Mouse (Mus musculus): ENCODE measurements at regions not wholly inside any gene's neighbourhood (a gene's known extent, or its start where the extent isn't known, plus 50 kb on each side); places are given as distances from the start of the nearest gene placed in this dataset.
A peak's percentile ranks its signal among the peaks of the same experiment; 100 is the strongest.

DNA sequence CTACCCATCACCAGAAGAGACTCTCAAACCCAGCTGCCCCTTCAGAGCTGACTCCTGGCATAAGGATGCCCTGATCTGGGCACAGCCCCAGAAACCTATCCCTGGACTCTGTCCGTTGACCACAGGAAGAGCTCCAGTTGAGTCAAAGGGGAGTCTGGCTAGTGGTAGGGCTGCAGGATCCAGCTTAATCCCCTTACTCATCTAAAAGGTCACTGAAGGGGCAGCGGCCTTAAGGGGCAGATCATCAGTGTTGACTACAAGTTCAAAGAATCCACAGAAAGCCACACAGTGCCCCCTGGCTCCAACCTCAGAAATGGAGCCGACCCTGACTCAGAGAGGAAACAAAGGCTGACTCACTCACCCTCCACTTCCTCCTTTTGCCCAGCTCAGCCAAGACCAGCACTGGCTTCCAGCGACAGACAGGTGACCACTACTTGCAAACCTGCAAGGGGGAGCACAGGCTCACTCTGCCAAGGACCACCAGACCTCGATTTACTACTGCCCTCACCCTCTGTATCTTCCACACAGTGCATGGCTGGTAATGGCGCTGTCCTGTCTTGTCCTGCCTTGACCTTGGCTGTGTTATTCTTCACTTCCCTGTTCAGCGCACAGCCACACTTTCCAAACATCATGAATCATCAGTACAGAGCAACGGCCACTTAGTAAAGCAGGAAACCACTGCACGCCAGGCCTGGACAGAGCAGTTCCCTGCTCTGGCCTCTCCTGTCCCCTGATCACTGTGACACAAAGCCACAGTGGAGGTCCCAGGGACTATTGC lies 96.0 kb downstream of the Tomm20 start:
- H3K9ac ChIP-seq (ENCODE audit: low read length): no peak overlapping the region
- H3K9me3 ChIP-seq (ENCODE audit: control insufficient read depth, low read length): no peaks in the 10 kb centered on the region
- 62% methylated on average over 9 of the region's 9 CpGs for WGBS
- H3K27me3 ChIP-seq (ENCODE audit: control insufficient read depth, insufficient read depth, low read length): no peaks in the 10 kb centered on the region
- no peaks in the 10 kb centered on the region for H3K36me3 ChIP-seq (ENCODE audit: control insufficient read depth, insufficient read depth, low read length)
- DNase-seq (ENCODE audit: low spot score) (no peak), ATAC-seq (ENCODE audit: insufficient read depth, low FRiP score, low TSS enrichment) (no peak; the same call in 1 of the 2 replicates)
- H3K4me1 ChIP-seq (ENCODE audit: control insufficient read depth, insufficient read depth, low read length): 0 out of 2 replicates have a peak, but pooled peaks cover 4% of the 10 kb centered on the region
- H3K4me2 ChIP-seq (ENCODE audit: low read depth): no peak overlapping the region
- peak overlapping the region; percentile 47 for H3K27ac ChIP-seq (ENCODE audit: low read depth, low read length)
- H3K4me3 ChIP-seq (ENCODE audit: low read depth, low read length): no peak overlapping the region

DNA sequence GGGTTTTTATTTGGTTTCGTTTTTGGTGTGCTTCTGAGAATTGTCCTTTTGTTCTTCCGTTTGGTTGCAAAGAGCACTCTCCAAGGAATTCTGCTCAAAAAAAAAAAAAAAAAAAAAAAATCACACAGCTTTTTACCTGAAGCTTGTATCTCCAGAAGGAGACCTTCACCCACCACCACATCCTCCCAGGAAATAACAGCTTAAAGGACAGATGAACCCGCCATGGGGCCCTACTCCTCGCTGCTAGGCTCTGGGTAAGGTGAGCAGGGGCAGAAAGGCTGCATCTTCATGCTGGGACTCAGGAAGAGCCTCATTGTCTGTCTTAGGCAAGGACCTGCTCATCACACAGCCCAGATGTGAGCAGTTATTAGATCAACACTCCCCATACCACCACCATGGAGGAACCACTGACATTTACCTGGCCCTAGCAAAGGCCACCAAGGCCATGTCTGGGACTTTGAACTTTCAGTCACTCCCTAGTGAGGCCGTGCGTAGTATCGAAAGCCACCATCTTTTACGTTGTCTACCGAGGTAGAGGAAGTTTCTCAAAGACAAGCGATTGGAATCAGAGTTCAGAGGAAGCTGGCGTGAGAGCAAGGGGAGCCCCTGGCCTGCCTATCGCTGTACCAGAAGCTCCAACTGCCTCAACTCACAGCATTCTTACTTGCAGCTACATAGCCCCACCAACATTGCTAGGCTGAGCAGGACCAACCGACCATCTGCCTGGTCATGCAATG lies 97.1 kb downstream of the Tomm20 start:
- no peaks in the 10 kb centered on the region for H3K27me3 ChIP-seq (ENCODE audit: control insufficient read depth, insufficient read depth, low read length)
- H3K4me2 ChIP-seq (ENCODE audit: low read depth): no peak overlapping the region
- no peak overlapping the region for H3K27ac ChIP-seq (ENCODE audit: low read depth, low read length)
- H3K4me3 ChIP-seq (ENCODE audit: low read depth, low read length): no peak overlapping the region
- no peak for ATAC-seq (ENCODE audit: insufficient read depth, low FRiP score, low TSS enrichment)
- H3K9ac ChIP-seq (ENCODE audit: low read length): no peak overlapping the region
- H3K4me1 ChIP-seq (ENCODE audit: control insufficient read depth, insufficient read depth, low read length): 0 out of 2 replicates have a peak, but pooled peaks cover 4% of the 10 kb centered on the region
- no peaks in the 10 kb centered on the region for H3K9me3 ChIP-seq (ENCODE audit: control insufficient read depth, low read length)
- no peak for DNase-seq (ENCODE audit: low spot score)
- no peaks in the 10 kb centered on the region for H3K36me3 ChIP-seq (ENCODE audit: control insufficient read depth, insufficient read depth, low read length)
- WGBS: 83% methylated on average over 13 of the region's 13 CpGs

DNA sequence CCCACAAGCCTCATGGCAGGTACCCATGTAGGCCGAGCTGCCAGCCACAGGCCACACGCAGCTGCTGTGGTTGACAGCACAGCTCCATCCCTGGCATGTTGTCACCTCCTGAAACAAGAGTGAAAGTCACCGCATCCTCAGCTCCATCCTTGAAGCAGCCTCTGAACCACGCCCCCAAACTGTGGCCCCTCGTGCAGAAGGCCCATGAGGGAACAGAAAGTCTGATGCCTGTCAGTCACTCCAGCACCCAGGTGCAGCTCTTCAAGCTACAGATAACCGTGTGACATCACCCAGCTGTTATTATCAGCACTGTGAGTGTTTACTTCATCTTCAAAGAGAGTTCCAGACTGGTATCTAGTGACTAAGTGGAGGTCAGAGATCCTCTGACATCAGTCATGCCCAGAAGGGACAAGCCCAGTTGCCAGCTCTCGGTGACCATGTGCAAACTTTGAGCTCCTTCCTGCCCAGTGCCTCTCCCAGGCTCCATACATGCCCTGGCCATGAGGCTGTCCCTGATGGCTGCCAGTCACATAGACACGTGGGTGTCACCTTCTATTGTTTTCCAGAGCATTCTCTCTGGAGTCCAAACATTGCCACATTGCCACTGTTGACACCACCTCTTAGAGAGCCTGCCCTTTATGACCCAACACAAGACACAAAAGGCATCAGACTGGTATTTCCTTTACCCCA lies 97.8 kb downstream of the Tomm20 start:
- ATAC-seq (ENCODE audit: insufficient read depth, low FRiP score, low TSS enrichment): no peak
- 67% methylated on average over 8 of the region's 8 CpGs for WGBS
- H3K4me1 ChIP-seq (ENCODE audit: control insufficient read depth, insufficient read depth, low read length): 0 out of 2 replicates have a peak, but pooled peaks cover 4% of the 10 kb centered on the region

GRCm38 (mm10) chr8:126846188-126846565 lies 99.5 kb downstream of the Tomm20 start:
- Histone ChIP-seq H3K27ac (ENCODE audit: low read depth, low read length) (no peak overlapping the region), H3K4me2 (ENCODE audit: low read depth) (no peak overlapping the region), H3K9me3 (ENCODE audit: control insufficient read depth, low read length) (no peaks in the 10 kb centered on the region), H3K27me3 (ENCODE audit: control insufficient read depth, insufficient read depth, low read length) (no peaks in the 10 kb centered on the region), H3K9ac (ENCODE audit: low read length) (no peak overlapping the region), H3K4me1 (ENCODE audit: control insufficient read depth, insufficient read depth, low read length) (peaks cover 9% of the 10 kb centered on the region), H3K4me3 (ENCODE audit: low read depth, low read length) (no peak overlapping the region), H3K36me3 (ENCODE audit: control insufficient read depth, insufficient read depth, low read length) (no peaks in the 10 kb centered on the region)
- WGBS: 71% methylated on average over 3 of the region's 3 CpGs
- ATAC-seq (ENCODE audit: insufficient read depth, low FRiP score, low TSS enrichment): no peak
- DNase-seq (ENCODE audit: low spot score): no peak

More for the DNA sequence above, 97.8 kb downstream of the Tomm20 start:
- H3K27me3 ChIP-seq (ENCODE audit: control insufficient read depth, insufficient read depth, low read length): no peaks in the 10 kb centered on the region
- H3K27ac ChIP-seq (ENCODE audit: low read depth, low read length): no peak overlapping the region
- no peak overlapping the region for H3K9ac ChIP-seq (ENCODE audit: low read length)
- H3K36me3 ChIP-seq (ENCODE audit: control insufficient read depth, insufficient read depth, low read length): no peaks in the 10 kb centered on the region
- no peak overlapping the region for H3K4me3 ChIP-seq (ENCODE audit: low read depth, low read length)
- H3K4me2 ChIP-seq (ENCODE audit: low read depth): no peak overlapping the region
- DNase-seq (ENCODE audit: low spot score): no peak
- no peaks in the 10 kb centered on the region for H3K9me3 ChIP-seq (ENCODE audit: control insufficient read depth, low read length)

- no peak for ATAC-seq (ENCODE audit: insufficient read depth, low FRiP score, low TSS enrichment)
- WGBS: 91% methylated on average over 14 of the region's 14 CpGs
Measured at GRCm38 (mm10) chr8:126845530-126846187, 100.0 kb downstream of the Tomm20 start.

DNA sequence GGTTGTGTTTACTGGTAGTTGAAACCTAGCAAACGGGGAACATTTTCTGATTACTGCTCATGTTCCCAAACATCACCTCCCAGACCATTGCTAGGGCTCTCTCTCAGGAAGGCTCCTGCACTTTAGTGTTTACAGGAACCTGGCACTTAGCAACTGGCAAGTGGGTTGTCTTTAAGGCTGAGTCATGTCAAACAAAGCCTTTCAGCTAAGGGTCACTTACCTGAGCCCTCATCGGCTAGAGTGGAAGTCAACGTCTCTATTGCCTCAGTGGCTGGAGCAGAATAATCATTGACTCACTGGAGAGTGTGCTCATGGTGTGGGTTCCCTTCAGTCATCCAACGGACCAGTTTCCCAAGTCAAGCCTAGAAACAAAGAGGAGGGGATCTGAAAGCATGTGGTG lies 101.0 kb downstream of the Tomm20 start:
- ATAC-seq (ENCODE audit: insufficient read depth, low FRiP score, low TSS enrichment) (no peak), DNase-seq (ENCODE audit: low spot score) (no peak)
- Histone ChIP-seq H3K27ac (ENCODE audit: low read depth, low read length) (no peak overlapping the region), H3K9me3 (ENCODE audit: control insufficient read depth, low read length) (no peaks in the 10 kb centered on the region), H3K4me1 (ENCODE audit: control insufficient read depth, insufficient read depth, low read length) (peaks cover 15% of the 10 kb centered on the region), H3K36me3 (ENCODE audit: control insufficient read depth, insufficient read depth, low read length) (no peaks in the 10 kb centered on the region), H3K9ac (ENCODE audit: low read length) (no peak overlapping the region), H3K27me3 (ENCODE audit: control insufficient read depth, insufficient read depth, low read length) (no peaks in the 10 kb centered on the region), H3K4me2 (ENCODE audit: low read depth) (no peak overlapping the region), H3K4me3 (ENCODE audit: low read depth, low read length) (no peak overlapping the region)
- WGBS: 87% methylated on average over 4 of the region's 4 CpGs

More at GRCm38 (mm10) chr8:126845530-126846187, 100.0 kb downstream of the Tomm20 start:
- no peak overlapping the region for H3K27ac ChIP-seq (ENCODE audit: low read depth, low read length)
- no peak for DNase-seq (ENCODE audit: low spot score)
- H3K36me3 ChIP-seq (ENCODE audit: control insufficient read depth, insufficient read depth, low read length): no peaks in the 10 kb centered on the region
- H3K9ac ChIP-seq (ENCODE audit: low read length): no peak overlapping the region
- H3K4me2 ChIP-seq (ENCODE audit: low read depth): no peak overlapping the region
- no peaks in the 10 kb centered on the region for H3K9me3 ChIP-seq (ENCODE audit: control insufficient read depth, low read length)
- H3K4me3 ChIP-seq (ENCODE audit: low read depth, low read length): no peak overlapping the region
- no peaks in the 10 kb centered on the region for H3K27me3 ChIP-seq (ENCODE audit: control insufficient read depth, insufficient read depth, low read length)
- peaks cover 14% of the 10 kb centered on the region for H3K4me1 ChIP-seq (ENCODE audit: control insufficient read depth, insufficient read depth, low read length)

- no peaks in the 10 kb centered on the region for H3K27me3 ChIP-seq (ENCODE audit: control insufficient read depth, insufficient read depth, low read length)
- ATAC-seq (ENCODE audit: insufficient read depth, low FRiP score, low TSS enrichment): no peak
- WGBS: 57% methylated on average over 7 of the region's 7 CpGs
- H3K9ac ChIP-seq (ENCODE audit: low read length): no peak overlapping the region
- H3K4me3 ChIP-seq (ENCODE audit: low read depth, low read length): no peak overlapping the region
- no peaks in the 10 kb centered on the region for H3K9me3 ChIP-seq (ENCODE audit: control insufficient read depth, low read length)
- no peaks in the 10 kb centered on the region for H3K36me3 ChIP-seq (ENCODE audit: control insufficient read depth, insufficient read depth, low read length)
- H3K4me1 ChIP-seq (ENCODE audit: control insufficient read depth, insufficient read depth, low read length): peaks cover 35% of the 10 kb centered on the region
- H3K4me2 ChIP-seq (ENCODE audit: low read depth): no peak overlapping the region
- H3K27ac ChIP-seq (ENCODE audit: low read depth, low read length): no peak overlapping the region
- DNase-seq (ENCODE audit: low spot score): no peak
Measured at GRCm38 (mm10) chr8:126841187-126841586, 104.5 kb downstream of the Tomm20 start.

DNA sequence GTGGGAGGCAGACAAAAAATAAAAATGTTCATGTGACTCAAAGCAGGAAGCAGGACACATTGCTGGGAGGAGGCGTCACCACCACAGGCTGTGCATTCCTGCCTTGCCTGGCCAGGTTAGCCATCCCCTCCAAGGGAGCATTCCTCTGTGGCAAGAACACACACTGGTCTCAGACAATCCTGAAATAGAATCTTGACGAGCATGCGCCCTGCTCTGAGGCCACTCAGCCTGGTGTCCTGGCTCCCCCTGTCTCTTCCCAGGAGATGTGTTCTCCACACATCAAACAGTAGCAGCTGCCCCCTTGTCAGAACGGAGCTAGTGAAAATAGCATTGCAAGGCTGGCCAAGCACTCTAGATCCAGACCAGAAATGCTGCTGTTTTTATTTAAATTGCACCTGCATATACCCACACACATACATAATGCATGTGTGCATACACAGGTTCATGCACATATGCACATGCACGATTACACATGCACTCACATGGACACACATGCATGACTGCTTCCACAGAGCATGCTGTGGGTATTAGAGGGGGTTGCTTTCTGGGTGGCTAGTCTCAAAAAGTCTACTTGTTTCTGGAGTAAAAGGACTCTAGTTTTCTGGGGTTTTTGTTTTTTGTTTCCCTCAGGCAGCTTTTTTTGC lies 105.8 kb downstream of the Tomm20 start:
- 15% methylated on average over 5 of the region's 5 CpGs for WGBS
- Histone ChIP-seq H3K4me2 (ENCODE audit: low read depth) (peak overlapping the region; percentile 30), H3K9ac (ENCODE audit: low read length) (peak overlapping the region; percentile 19), H3K27me3 (ENCODE audit: control insufficient read depth, insufficient read depth, low read length) (no peaks in the 10 kb centered on the region), H3K4me3 (ENCODE audit: low read depth, low read length) (no peak overlapping the region), H3K9me3 (ENCODE audit: control insufficient read depth, low read length) (no peaks in the 10 kb centered on the region), H3K36me3 (ENCODE audit: control insufficient read depth, insufficient read depth, low read length) (no peaks in the 10 kb centered on the region), H3K4me1 (ENCODE audit: control insufficient read depth, insufficient read depth, low read length) (peaks cover 35% of the 10 kb centered on the region), H3K27ac (ENCODE audit: low read depth, low read length) (peak overlapping the region; percentile 95)
- DNase-seq (ENCODE audit: low spot score) (peak; percentile 76), ATAC-seq (ENCODE audit: insufficient read depth, low FRiP score, low TSS enrichment) (peak; percentile 56; the same call in 1 of the 2 replicates)

Data from neural tube, embryonic 11.5 days (tissue).